Mouse (Mus musculus) brain, embryonic 18.5 days (tissue): ENCODE results near the gene Gtf3c5.

ENCODE experiments used
- DNase-seq: peaks from one replicate; pipeline ENCODE4 v3.0.0-alpha.2; 2012; ENCODE audit warnings: low read depth, low spot score

Gtf3c5 gene

DNA sequence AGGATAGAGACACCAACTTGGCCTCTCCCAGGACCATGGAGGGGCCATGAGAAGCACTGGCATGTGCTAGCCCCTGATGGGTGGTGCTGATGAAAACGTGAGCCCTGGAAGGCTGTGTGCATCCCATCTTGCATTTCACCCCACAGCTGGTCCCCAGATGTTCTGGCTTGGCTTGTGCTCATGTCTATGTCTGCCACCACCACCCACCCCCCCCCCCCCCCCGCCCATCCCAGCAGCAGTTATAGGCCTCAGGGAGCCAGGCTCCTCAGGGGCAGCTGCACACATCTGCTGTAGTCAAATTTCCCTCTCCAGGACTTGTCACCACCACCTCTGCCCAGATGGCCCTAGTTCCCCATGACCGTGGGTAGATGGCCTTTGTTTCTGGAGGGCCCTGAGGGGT is 13.6 kb downstream of the Gtf3c5 start:
- DNase-seq = no peak

- no peak for DNase-seq
Observed at GRCm38 (mm10) chr2:28566545-28566944, 17.0 kb downstream of the Gtf3c5 start.

DNA sequence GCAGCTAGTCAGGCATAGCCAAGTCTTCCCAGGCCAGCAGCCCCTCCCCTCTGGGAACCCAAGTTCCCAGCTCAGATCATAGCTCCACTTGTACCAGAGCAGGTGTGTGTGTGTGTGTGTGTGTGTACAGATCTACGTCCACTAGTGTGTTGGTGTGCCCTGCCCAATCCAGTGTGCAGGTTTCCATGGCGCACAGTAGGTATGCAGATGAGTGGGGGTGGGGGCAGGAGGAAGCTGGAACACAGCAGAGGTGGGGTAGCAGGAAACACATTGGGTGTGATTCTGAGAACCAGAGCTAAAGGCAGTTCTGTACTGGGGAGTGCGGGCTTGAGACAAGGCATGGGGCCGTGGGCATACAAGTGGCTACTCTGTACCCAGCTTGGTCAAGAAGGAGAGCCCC is 19.2 kb downstream of the Gtf3c5 start:
- no peak for DNase-seq

DNA sequence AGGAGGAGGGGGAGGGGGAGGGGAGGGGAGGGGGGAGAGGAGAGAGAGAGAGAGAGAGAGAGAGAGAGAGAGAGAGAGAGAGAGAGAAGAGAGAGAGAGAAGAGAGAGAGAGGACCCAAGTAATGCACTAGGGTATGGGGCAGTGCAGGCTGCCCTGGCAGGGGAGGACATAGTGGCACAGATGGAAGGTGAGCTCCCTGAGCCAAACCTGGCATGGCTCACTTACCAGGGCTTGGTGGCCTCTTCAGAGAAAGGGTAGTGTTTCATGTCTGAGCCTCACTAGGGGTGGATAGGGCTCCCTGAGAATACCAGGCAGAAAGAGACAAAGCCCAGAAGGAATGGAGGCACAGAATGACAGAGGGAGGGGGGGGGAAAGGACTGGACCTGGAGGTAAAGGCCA is 19.7 kb downstream of the Gtf3c5 start:
- no peak for DNase-seq

DNA sequence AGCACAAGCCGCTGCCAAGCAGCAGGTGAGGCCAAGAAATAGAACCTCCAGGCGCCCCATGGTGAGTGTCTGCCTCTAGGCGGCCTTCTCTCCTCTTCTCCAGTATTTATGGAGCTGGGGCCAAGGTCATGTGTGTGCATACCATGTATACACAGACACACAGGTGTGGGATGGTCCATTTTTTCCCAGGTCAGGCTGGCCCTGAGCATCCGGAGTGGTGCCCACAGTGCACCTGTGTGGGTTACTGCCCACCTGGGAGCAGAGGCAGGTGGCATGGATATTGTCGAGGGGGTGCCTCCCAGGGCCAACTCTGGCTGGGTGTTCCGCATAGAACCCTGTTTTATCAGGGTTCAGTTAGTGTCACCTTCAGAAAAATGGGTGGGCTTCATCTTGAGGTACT is 20.2 kb downstream of the Gtf3c5 start, which contains the start of gene Cel:
Gene Cel (minus strand): TSS at position 101 of the 400 bp plus-strand sequence.
- DNase-seq = no peak

- no peak for DNase-seq
Observed at GRCm38 (mm10) chr2:28557452-28557851, 26.1 kb downstream of the Gtf3c5 start.

- DNase-seq = no peak
Observed at GRCm38 (mm10) chr2:28552301-28552700, 31.2 kb downstream of the Gtf3c5 start.

DNA sequence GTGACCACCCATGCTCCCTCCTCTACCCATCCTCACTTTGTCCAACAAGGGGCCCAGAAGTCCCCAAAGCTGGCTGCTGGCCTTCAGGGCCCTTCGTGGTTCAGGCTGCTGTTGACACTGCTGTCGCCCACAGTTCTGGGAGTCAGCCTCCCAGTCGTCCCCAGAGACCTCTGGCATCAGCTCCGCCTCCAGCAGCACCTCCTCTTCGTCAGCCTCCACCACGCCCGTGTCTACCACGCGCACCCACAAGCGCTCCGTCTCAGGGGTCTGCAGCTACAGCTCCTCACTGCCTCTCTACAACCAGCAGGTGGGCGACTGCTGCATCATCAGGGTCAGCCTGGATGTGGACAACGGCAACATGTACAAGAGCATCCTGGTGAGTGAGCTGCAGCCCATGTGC is 34.4 kb downstream of the Gtf3c5 start:
- no peak for DNase-seq

GRCm38 (mm10) chr2:28547237-28548172 is 36.0 kb downstream of the Gtf3c5 start:
- no peak for DNase-seq

GRCm38 (mm10) chr2:28546560-28546959 is 37.0 kb downstream of the Gtf3c5 start:
- DNase-seq = no peak

DNA sequence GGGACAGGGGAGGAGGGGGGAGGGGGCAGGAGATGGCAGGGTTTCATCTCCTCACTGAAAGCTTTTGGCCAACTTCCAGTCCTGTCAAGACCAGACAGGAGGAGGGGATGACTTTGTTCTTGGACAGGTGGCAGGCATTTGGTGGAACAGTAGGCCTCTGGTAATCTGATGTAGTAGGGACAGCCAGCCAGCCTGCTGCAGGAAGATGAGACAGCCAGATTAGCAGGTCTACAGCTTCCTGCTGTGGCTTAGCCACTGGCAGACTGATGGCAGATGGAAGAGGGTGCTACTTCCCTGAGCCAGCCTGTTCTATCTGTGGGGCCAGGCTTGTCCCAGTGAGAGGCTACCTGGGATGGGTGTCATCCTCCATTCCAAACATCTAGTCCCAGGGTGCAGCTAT is 37.6 kb downstream of the Gtf3c5 start:
- no peak for DNase-seq

DNA sequence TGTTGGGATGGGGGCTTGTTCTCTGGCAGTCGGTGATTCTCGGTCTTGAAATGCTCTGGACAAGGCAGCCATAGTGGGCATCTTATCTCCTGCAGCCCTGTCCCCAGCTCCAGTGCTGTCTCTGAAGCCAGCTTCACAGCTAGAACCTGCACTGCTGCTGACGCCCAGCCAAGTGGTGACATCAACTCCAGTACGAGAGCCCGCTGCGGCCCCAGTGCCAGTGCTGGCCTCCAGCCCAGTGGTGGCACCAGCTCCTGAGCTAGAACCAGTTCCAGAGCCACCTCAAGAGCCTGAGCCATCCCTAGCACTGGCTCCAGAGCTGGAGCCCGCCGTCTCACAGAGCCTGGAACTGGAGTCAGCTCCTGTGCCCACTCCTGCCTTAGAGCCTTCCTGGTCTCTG is 39.7 kb downstream of the Gtf3c5 start:
- no peak for DNase-seq

DNA sequence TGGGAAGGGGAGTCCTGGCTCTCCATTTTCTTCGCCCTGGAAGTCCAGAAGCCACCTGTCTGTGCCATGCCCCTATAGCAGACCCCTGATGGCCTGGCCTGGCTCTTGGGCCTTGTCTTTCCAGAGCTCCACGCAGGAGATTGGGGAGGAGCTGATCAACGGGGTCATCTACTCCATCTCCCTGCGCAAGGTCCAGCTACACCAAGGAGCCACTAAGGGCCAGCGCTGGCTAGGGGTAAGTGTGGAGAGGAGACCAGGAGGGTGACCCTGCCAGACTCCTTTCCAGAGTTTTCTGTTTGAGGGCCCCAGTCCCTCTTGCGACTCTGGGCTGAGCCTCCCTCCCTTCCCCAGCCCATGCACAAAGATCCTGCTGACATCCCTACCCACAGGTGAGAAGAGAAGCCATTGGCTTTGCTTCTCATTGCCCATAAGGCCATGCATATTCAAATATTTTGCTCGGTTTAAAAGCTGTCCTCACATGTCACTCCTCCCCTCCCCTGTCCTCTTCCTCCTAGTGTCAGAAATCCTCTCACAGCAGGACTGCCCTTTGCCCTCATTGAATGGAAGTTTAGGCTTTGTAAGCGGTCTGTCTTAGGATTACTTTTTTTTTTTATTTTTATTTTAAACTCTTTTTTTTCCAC is 42.8 kb downstream of the Gtf3c5 start:
- DNase-seq = no peak

DNA sequence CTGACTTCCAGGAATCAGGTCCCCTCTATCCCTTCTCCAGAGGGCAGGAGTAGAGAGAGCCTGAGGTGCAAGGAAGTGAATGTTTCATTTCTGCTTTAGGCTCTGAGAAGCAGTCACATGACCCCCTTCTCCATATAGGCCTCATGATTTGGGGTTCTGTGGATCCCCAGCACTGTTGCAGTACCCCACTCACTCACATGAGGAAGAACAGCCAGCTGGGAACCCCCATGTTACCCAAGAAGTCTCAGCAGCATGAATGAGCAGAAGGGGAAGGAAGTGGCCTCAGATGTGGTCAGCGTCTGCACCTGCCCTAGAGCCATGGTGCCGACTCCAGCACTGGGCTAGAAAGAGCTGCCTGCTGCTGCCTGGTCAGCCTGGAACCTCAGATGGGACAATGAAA is 43.6 kb downstream of the Gtf3c5 start:
- no peak for DNase-seq

DNA sequence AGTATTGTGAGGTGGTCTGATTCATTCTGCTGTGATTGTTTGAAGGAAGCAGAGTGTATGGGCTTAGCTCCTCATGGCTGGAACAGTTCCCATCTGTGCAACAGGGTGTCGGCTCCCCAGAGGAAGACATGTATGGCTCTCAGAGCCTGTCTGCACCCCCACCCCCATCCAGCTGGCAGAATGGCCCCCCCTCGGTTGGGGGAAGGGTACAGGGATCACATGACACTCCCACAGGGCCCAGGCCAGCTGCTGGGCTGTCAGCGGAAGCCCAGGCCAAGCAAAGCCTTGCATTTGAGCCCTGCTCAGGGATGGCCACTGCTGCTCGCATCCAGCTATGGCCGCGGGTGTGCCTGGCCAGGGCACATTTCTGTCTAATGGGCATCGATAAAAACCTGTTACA is 44.3 kb downstream of the Gtf3c5 start:
- DNase-seq = no peak

DNA sequence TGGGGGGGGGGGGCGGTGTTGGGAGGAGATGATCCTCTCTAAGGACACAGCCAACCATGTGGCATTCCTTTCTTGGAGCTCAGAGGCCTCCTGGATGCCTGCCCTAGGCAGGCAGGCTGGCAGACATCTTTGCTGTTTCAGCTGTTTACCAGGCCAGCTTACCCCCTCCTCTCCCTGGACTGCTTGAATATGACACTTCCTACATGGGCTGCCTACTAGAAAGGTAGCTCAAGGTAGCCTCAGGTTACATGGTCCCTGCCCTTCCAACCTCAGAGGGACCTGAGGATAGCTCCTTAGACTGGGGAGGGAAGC is 44.8 kb downstream of the Gtf3c5 start:
- DNase-seq = no peak

DNA sequence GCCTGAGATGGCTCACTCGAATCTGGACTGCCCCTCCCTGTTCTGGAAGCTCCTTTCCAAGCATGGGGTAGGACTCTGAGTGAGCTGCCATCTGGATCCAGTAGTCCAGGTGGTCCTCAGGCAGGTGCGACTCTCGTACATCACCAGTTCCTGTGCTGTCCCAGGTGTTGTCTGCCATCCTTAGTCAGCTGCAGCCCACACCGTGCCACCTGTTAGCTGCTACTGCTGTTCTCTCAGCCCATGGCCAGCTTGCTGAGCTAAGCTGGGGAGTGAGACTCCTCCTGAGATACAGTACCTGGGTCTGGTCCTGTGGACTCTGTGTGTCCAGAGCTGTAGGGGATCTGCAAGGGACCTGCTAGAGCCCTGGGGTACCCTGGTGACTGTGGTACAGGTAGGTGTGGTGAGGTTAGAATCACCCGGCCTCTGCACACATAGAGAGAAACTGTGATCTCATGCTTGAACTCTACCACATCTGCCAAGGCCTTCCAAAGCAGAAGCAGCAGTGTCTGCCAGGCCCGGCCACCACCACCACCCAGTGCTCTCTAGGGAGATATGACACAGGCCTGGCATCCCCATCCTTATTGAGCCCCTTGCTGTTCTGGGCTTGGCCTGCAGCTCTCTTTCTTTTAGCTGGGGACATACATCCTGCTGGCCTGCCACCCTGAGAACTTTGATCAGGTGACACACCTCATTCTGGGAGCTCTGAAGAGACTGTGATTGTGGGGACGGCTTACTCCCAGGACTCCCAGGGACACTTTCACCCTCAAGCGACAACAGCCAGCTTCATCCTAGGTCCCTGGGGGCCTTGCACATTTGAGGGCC is 45.3 kb downstream of the Gtf3c5 start:
- DNase-seq = no peak

DNA sequence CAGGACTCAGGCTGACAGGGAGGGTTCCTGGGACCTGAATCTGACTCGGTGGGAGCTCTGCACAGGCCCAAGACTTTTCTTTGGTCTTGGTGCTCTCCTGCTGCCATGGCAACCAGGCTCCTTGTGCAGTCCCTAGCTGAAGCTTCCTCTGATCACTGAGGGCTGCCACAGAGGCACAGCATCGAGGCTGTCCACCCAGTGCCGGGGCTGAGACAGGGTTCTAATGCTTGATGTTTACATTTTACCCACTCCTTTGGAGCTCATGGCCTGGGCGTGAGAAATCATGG is 46.0 kb downstream of the Gtf3c5 start:
- DNase-seq = no peak

DNA sequence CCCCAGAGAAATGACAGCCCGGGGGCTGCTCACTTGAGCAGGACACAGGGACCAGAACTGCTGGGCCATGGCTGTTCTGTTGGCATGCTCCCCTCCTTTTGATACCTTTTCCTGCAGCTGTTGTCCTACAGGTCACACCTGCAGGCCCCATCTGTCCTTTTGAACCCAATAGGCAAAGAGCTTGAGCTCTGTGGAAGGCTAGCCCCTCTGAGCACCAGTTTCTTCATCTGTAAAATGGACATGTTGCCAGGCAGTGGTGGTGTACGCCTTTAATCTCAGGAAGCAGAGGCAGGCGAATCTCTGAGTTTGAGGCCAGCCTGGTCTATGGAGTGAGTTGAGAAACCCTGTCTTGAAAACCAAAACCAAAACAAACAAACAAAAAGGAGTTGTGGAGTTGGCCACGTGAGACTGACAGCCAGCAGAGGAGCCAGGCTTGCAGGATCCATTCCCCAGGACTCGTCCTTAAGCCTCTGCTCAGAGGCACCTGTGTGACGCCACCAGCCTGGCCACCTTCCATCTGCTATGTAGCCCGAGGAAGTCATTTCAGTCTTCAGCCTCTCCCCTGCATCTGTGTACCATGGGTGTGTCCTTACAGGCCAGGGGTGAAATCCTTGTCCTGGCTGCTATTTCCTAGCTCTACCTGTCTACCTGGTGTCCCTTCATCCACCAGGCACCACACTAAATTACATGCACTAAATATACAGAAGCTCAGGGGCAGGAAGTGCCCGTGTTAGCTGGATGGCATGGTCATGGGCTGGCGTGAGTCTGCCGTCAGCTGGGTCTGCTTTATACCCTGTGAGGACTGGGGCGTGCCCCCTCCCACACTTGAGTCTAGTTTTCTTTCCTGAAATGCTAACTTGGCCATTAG is 46.6 kb downstream of the Gtf3c5 start:
- DNase-seq = no peak

DNA sequence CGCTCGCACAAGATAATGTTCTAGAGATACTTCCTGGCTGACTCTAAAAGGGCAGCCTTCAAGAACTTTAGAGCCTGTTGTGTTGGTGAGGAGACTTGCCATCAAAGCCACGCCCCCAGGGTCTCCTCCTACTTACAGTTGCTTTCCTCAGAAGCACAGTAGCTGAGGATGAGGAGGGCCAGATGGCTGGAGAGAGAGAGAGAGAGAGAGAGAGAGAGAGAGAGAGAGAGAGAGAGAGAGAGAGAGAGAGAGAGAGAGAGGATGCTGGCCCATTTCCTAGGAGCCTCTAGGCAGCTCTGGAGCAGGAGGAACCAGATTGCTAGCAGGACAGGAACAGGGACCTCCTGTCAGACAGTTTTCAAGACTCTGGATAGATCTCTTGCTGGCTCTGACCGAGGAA is 47.4 kb downstream of the Gtf3c5 start:
- DNase-seq = no peak

- DNase-seq = no peak
Observed at GRCm38 (mm10) chr2:28535650-28536049, 47.9 kb downstream of the Gtf3c5 start.

DNA sequence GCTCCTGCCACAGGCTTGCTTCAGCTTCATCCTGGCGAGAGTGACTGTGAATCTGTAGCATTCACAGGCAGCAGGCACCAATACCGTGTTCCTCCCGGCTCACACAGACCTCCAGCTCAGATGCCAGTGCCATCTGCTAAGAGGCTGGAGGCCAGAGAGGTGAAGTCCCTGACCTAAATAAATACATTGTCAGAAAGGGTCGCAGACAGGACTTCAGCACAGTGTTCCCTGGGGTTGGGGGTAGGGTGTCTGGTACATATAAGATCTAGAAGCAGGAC is 48.3 kb downstream of the Gtf3c5 start:
- DNase-seq = no peak
